Mouse (Mus musculus): ENCODE measurements around the gene Fam114a1.

Gene Fam114a1

GRCm38 (mm10) chr5:64969861-64970771, at the start of gene Fam114a1:
Gene Fam114a1, plus strand, starts transcription at chr5:64970071.
- DNase-seq (ENCODE audit: extremely low read depth, insufficient read length, low spot score) = peak; percentile 85

- DNase-seq (ENCODE audit: extremely low read depth, insufficient read length, low spot score) = no peak
Observed at GRCm38 (mm10) chr5:64922891-64923381, 46.9 kb upstream of the Fam114a1 start.

DNA sequence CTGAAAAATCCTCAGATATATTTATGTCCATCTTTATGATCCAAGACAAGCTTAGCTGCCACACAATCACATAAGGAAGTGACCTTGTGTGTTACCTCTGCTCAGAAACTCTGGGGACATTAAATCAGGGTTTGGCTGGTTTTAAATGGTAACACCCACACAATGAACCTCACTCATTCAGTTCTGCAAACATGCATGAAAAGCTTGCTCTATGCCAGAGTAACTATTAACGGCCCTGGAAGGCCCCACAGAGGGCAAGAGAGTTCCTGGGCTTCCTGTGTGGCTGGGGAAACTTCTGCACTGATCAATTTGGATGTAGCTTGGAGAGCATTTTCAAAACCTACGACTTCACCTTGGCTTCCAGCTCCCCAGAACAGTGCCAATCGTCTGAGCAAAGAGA, 37.7 kb upstream of the Fam114a1 start:
- DNase-seq (ENCODE audit: extremely low read depth, insufficient read length, low spot score) = no peak

DNA sequence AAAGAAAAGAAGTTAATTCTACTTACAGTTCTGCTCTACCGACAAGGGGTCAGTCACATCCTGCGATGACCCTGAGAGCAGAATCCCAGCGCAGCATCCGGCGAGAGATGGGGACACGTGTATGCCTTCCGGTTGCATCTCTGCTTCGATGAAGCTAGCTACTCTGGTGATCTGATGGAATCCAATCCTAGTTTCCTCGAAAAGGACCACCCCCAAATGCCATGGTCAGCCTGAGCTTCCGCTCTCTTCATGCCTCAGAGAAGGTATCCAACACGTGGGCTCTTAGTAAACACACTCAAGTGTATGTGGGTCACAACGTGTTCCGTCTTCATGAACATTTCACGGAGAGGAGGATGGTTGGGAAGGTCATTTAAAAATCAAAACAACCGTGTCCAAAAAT, 37.1 kb upstream of the Fam114a1 start:
- DNase-seq (ENCODE audit: extremely low read depth, insufficient read length, low spot score) = no peak

GRCm38 (mm10) chr5:64951486-64951885, 18.4 kb upstream of the Fam114a1 start:
- no peak for DNase-seq (ENCODE audit: extremely low read depth, insufficient read length, low spot score)

DNA sequence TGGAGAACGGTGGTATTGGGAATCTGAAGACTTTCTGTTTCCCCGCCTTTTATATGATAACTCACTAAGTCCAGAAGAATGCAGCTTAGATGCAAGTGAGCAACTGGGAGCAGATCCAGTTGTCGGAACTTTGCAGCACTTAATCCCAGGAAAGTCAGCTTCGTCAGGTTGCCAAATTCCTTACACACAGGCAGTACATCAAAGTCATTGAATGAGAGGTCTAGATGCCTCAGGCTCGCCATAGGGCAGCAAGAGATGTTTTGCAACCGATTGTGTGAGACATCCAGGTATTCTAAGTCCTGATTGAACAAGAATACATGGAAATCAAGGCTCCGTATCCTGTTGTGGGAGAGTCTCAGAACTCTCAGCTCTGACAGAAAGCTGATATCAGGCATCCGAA, 14.9 kb upstream of the Fam114a1 start:
- no peak for DNase-seq (ENCODE audit: extremely low read depth, insufficient read length, low spot score)

DNA sequence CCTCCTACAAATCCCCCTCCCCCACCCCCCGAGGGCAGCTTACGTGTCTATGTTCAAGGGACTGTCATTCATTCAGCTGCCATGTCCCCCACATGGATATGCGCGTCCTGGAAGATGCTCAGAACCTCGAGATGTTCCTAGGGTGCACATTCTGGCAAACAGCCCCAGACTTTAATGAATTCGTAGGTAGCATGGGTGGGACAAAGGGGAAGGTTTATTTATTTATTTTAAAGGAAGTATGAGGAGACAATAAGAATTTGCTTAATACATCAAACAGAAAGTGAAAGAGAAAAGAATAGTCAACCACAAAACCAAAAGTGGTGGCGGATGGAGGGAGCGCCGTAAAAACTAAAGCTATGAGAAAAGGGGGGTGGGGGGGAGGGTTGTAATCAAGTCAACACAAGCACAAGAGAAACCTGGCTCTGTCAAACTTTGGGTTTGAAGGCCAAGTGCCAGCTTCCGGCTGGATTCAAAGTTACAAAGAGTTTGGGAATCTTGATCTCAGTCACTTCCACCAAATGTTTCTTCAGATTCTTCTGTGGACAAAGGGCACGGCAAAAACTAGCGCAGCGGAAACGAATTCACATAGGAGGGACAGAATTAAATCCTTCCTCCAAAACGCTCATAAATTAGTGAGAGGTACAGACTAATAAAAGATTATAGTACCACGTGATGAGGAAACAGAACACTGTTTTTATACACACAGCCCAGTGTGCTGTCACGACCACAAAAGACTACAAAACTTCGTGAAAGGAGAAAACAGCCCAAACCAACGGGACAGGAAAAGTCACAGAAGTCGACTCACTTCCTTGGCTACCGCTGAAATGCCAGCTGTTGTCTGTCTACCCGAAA, 10.7 kb upstream of the Fam114a1 start:
- peak; percentile 42 for DNase-seq (ENCODE audit: extremely low read depth, insufficient read length, low spot score)

DNA sequence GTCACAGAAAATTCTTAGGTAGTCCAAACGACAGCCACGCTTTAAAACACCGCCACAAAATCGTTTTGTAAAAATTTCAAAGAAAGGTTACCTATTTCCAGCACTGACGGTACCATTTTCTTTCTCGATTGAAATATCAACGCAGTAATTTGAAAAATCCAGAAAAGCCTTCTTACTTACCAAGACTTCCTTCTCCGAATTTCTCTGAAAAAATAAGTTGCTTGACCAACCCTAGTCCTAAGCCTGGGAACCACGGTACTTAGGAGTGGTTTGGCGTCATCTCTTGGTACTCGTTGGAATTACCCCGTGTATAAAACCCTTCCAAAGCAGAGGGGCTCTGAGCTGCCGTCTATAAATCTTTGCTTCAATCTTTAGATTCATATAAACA, 10.0 kb upstream of the Fam114a1 start, which contains the start of gene Tlr6:
TSS of gene Tlr6 (minus strand) at position 255 of the 388 bp plus-strand sequence.
- peak; percentile 45 for DNase-seq (ENCODE audit: extremely low read depth, insufficient read length, low spot score)

DNA sequence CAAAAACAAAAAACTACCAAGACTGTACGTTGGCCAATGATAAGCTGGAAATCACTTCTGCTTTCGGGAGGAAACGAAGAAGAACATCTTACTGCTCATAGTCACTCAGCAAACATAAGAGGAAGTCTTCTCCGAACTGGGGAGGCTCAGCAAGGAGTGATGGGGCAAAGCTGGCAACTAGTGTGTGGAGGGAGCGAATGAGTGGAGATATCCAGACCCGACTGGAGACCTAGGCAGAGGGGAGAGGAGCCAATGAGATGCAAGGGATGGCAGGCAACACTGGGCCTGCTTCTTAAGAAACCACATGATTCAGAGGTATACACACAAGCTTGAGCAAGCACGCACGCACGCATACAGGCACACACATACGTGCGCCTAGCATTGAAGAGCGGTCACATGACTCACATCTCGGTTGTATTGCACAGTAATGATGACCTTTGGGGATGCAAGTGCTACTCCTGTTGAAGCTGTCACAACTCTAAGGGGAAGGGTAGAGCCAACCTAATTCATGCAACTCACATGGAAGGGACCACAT, 8.9 kb upstream of the Fam114a1 start:
- no peak for DNase-seq (ENCODE audit: extremely low read depth, insufficient read length, low spot score)

DNA sequence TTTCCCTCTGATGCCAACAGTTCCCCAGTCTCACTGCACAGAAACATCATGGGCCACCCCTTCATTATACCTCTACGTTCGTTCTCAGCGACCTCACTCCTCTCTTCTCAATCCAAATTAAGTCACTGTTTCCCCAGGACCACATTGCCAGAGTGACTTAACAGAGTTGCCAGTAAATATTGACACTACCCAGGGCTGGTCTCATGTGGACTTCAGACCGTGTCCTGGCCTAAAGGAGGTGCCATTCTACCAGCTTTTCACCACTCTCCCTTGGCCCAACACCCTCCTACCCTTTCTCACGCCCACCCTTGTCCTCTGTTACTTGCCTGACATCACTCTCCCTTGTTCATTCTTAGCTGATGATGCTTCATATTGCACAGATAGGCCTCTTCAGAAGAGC, 6.6 kb upstream of the Fam114a1 start:
- DNase-seq (ENCODE audit: extremely low read depth, insufficient read length, low spot score) = no peak

- no peak for DNase-seq (ENCODE audit: extremely low read depth, insufficient read length, low spot score)
Observed at GRCm38 (mm10) chr5:64963735-64964134, 6.1 kb upstream of the Fam114a1 start.

GRCm38 (mm10) chr5:64968961-64969860, 660 bp upstream of the Fam114a1 start:
- DNase-seq (ENCODE audit: extremely low read depth, insufficient read length, low spot score) = peak; percentile 63

DNA sequence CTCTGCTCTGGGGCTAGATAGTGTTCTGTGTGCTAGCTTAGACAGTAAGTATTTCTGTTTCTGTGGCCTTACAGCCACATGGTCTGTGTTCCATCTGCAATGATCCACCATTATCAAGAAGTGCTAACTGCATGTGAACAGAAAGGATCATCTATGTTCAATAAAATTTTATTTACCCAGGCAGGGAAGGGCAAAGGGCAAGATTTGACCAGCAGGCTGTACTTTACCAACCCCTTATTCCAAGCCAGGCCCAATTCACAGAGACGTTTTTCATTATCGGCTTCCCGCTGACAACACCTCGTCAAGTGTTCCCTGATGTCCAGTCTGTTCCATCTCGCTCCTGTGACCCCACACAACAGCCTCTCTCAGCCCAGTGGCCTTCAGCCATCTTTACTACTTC, 5.2 kb downstream of the Fam114a1 start:
- no peak for DNase-seq (ENCODE audit: extremely low read depth, insufficient read length, low spot score)

DNA sequence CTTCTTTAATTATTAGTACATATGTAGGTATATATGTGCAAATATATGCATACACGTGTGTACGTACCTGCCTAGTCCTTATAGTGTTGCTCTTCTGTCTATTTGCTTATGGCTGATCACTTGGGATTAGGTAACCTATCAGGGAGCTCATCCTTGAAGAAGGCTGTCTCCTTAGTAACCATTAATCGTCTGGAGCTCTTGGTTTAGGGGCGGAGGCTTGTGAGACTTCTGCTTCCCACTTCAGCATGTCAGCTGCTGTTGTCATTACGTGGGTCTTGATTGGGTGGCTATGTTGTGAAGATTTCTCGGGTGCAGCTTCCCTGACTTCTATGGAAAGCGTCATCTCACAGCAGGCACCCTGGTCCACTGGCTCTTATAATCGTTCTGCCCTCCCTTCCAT, 7.3 kb downstream of the Fam114a1 start:
- DNase-seq (ENCODE audit: extremely low read depth, insufficient read length, low spot score) = no peak

DNA sequence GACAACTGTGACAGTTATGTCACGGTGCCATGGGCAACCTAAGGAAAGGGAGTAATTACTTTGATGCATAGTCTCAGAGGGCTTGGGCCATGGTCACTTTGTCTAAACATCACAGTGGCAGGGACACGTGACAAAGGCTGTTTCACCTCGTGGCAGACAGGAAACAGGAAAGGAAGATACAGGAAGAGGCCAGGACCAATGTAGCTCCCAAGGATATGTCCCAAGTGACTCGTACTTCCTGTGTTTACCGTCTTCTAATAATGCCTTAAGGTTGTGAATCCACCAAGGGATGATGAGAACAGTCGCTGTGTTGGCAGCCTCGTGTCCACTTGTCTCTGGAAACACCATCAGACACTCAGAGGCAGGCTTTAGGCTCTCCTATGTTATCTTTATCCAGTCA, 16.1 kb downstream of the Fam114a1 start:
- DNase-seq (ENCODE audit: extremely low read depth, insufficient read length, low spot score) = no peak

DNA sequence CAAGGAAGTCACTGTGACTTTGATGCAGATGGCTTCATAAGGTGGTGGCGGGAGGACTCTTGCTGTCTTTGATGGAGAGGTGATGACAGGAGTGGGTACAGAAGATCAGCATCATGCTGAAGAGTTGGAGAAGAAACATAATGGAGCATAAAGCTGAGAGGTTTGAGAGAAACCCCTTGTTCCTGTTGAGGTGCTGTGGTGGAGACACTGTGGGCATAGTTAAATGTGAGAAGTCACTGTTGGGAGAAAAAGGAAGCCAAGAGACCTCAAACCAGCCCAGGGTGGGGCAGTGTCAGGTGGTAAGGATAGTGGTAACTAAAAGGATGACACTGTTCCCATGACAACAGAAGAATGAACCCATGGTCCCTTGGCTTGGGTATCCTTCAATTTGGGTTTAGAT, 20.1 kb downstream of the Fam114a1 start:
- DNase-seq (ENCODE audit: extremely low read depth, insufficient read length, low spot score) = no peak

GRCm38 (mm10) chr5:64992540-64992939, 22.7 kb downstream of the Fam114a1 start:
- peak; percentile 35 for DNase-seq (ENCODE audit: extremely low read depth, insufficient read length, low spot score)

- no peak for DNase-seq (ENCODE audit: extremely low read depth, insufficient read length, low spot score)
Observed at GRCm38 (mm10) chr5:64995408-64995807, 25.5 kb downstream of the Fam114a1 start.

DNA sequence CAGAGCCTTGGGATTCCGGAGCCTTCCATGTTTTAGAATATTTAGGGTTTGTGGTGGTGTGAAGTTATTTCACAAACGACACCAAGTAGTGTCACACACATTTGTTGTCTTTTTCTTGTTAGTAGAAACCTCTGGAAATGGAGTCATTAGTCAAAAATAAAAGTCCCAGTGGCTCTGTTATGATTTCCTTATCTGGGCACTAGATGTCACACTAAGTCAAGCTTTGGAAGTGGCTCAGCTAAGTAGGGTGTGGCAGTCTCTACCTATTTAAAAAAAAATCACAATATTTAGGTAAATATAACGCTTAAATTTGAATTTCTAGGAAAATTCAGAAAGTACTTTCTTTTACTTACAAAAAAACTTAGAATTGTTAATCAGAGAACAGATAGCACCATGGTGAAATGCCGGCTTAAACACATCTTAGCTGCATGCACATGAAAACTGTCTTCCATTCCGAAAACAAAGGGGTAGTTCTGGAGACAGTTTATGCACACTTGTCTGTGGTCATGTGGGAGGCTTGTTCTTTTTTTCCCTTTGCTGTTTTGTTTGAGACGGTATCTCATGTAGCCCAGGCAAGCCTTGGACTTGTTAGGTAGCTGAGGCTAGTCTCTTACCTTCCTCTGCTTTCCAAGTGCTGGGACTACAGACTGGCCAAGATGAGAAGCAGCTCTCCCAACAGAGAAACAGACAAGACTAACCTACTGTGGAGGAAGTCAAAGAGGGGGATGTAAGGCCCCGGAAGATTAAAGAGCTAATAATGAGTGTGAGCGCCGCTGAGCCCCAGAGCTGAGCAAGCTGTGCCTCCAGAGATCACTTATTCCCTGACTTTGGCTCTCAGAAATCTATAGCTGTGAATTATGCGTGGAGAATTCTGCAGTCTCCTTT, 33.3 kb downstream of the Fam114a1 start:
- DNase-seq (ENCODE audit: extremely low read depth, insufficient read length, low spot score) = no peak

Measured in 3134 (cell line).